Mouse (Mus musculus) forebrain, embryonic 11.5 days (tissue): ENCODE results near the gene Stx16. TPM values are rescaled to one million over a fixed set of nuclear protein-coding genes. Genes with fewer than 3 reads are reported as not detected.

Source experiments
- ATAC-seq: fragments of 200-750 bp; cut with Nextera tagmentation; replicated peaks from 2 replicates; pipeline ENCODE4 v1.8.0; 2017; ENCODE audit warnings: moderate TSS enrichment; ENCODE audit not compliant: low FRiP score
- DNase-seq: peaks from one replicate; pipeline ENCODE4 v3.0.0-alpha.2; 2017; ENCODE audit warnings: low spot score
- H3K27ac ChIP-seq: fragments of 300-500 bp; sonication (generic); 2 replicates; pipeline ENCODE4 v1.5.1; 2014; ENCODE audit warnings: low read depth, low read length
- H3K27me3 ChIP-seq: fragments of 300-500 bp; sonication (generic); 2 replicates; pipeline ENCODE4 v1.6.1; 2014; ENCODE audit warnings: mild to moderate bottlenecking, low read length, mixed read lengths; ENCODE audit not compliant: control insufficient read depth, insufficient read depth
- H3K36me3 ChIP-seq: fragments of 300-500 bp; sonication (generic); 2 replicates; pipeline ENCODE4 v1.6.1; 2014; ENCODE audit warnings: mild to moderate bottlenecking, low read length, moderate library complexity, mixed read lengths; ENCODE audit not compliant: control insufficient read depth, insufficient read depth
- H3K4me1 ChIP-seq: fragments of 300-500 bp; sonication (generic); replicated peaks from 2 replicates; pipeline ENCODE4 v1.6.1; 2014; ENCODE audit warnings: low read length, mixed read lengths; ENCODE audit not compliant: control insufficient read depth, insufficient read depth
- H3K4me2 ChIP-seq: fragments of 300-500 bp; sonication (generic); 2 replicates; pipeline ENCODE4 v1.6.1; 2014; ENCODE audit warnings: low read depth, mild to moderate bottlenecking, low read length, moderate library complexity, mixed read lengths; ENCODE audit not compliant: severe bottlenecking
- H3K4me3 ChIP-seq: fragments of 300-500 bp; sonication (generic); 2 replicates; pipeline ENCODE4 v1.5.1; 2014; ENCODE audit warnings: low read depth, low read length
- H3K9ac ChIP-seq: fragments of 300-500 bp; sonication (generic); 2 replicates; pipeline ENCODE4 v1.6.1; 2014; ENCODE audit warnings: low read length
- H3K9me3 ChIP-seq: fragments of 300-500 bp; sonication (generic); 2 replicates; pipeline ENCODE4 v1.6.1; 2016; ENCODE audit warnings: low read length, mixed read lengths; ENCODE audit not compliant: control insufficient read depth
- WGBS: fragments of 180-500 bp; shearing (Covaris S2); extraction: QIAGEN DNeasy Blood & Tissue Kit; methylation state at CpG from one replicate; pipeline ENCODE4 v1.1.7; 2014; 5-methylcytosine and 5-hydroxymethylcytosine counted together
- polyA plus RNA-seq: library from polyadenylated mRNA; unstranded; fragments of >200 nt; fragmentation: Nextera tagmentation; extraction: Ambion mirVana; gene quantifications from 2 replicates; pipeline ENCODE4 v1.2.1, GENCODE M21; 2014

The Stx16 gene
- polyA plus RNA-seq, 1 experiment from 2014 or later, result 10.7 TPM

GRCm38 (mm10) chr2:174071406-174071805 is 4.7 kb upstream of the Stx16 start:
- 91% methylated on average over 5 of the region's 5 CpGs for WGBS
- no peak for ATAC-seq
- Histone ChIP-seq H3K27ac (no peak overlapping the region), H3K4me1 (peaks cover 3% of the 10 kb centered on the region), H3K9ac (no peak overlapping the region), H3K27me3 (no peaks in the 10 kb centered on the region), H3K36me3 (no peaks in the 10 kb centered on the region), H3K4me3 (no peak overlapping the region), H3K4me2 (no peak overlapping the region), H3K9me3 (no peaks in the 10 kb centered on the region)
- DNase-seq, result no peak

- no peak for ATAC-seq
- Histone ChIP-seq H3K4me1 (peaks cover 7% of the 10 kb centered on the region), H3K27me3 (no peaks in the 10 kb centered on the region), H3K4me2 (no peak overlapping the region), H3K36me3 (no peaks in the 10 kb centered on the region), H3K9me3 (no peaks in the 10 kb centered on the region), H3K4me3 (no peak overlapping the region), H3K27ac (no peak overlapping the region), H3K9ac (no peak overlapping the region)
- DNase-seq, result no peak
- WGBS, result 72% methylated on average over 5 of the region's 5 CpGs
These were observed 2.8 kb upstream of the Stx16 start for GRCm38 (mm10) chr2:174073156-174073790.

- peak overlapping the region; percentile 78 for H3K4me2 ChIP-seq
- H3K9ac ChIP-seq, result peak overlapping the region; percentile 64
- 2% methylated on average over 8 of the region's 13 CpGs for WGBS
- peak; percentile 60 for ATAC-seq
- H3K9me3 ChIP-seq, result no peaks in the 10 kb centered on the region
- no peaks in the 10 kb centered on the region for H3K27me3 ChIP-seq
- H3K4me3 ChIP-seq, result peak overlapping the region; percentile 42
- peak; percentile 79 for DNase-seq
- no peaks in the 10 kb centered on the region for H3K36me3 ChIP-seq
- H3K27ac ChIP-seq, result peak overlapping the region; percentile 84
- H3K4me1 ChIP-seq, result peaks cover 8% of the 10 kb centered on the region
These were observed 1.5 kb upstream of the Stx16 start for GRCm38 (mm10) chr2:174074621-174075020.

GRCm38 (mm10) chr2:174075072-174075570 is 987 bp upstream of the Stx16 start:
- Histone ChIP-seq H3K27me3 (no peaks in the 10 kb centered on the region), H3K36me3 (no peaks in the 10 kb centered on the region), H3K9me3 (no peaks in the 10 kb centered on the region), H3K4me2 (peak overlapping the region; percentile 78), H3K27ac (peak overlapping the region; percentile 84), H3K4me1 (peaks cover 8% of the 10 kb centered on the region), H3K4me3 (peak overlapping the region; percentile 42), H3K9ac (peak overlapping the region; percentile 63)
- ATAC-seq, result peak; percentile 9
- DNase-seq, result peak; percentile 63
- WGBS, result under 1% methylated on average over 22 of the region's 22 CpGs

GRCm38 (mm10) chr2:174076433-174076824 is 321 bp downstream of the Stx16 start:
- Histone ChIP-seq H3K9me3 (no peaks in the 10 kb centered on the region), H3K27ac (peak overlapping the region; percentile 84), H3K9ac (peak overlapping the region; percentile 88), H3K4me1 (peaks cover 8% of the 10 kb centered on the region), H3K27me3 (no peaks in the 10 kb centered on the region), H3K4me3 (peak overlapping the region; percentile 84), H3K4me2 (peak overlapping the region; percentile 78), H3K36me3 (no peaks in the 10 kb centered on the region)
- ATAC-seq (no peak), DNase-seq (no peak)
- WGBS, result under 1% methylated on average over 22 of the region's 22 CpGs

GRCm38 (mm10) chr2:174077004-174077695 is 1.0 kb downstream of the Stx16 start:
- Histone ChIP-seq H3K27ac (peak overlapping the region; percentile 84), H3K4me2 (peak overlapping the region; percentile 78), H3K4me3 (peak overlapping the region; percentile 84), H3K4me1 (peaks cover 8% of the 10 kb centered on the region), H3K9ac (peak overlapping the region; percentile 88), H3K27me3 (no peaks in the 10 kb centered on the region), H3K9me3 (no peaks in the 10 kb centered on the region), H3K36me3 (no peaks in the 10 kb centered on the region)
- WGBS, result under 1% methylated on average over 19 of the region's 19 CpGs
- peak; percentile 61 for DNase-seq
- no peak for ATAC-seq

GRCm38 (mm10) chr2:174077776-174078338 is 1.7 kb downstream of the Stx16 start:
- H3K4me2 ChIP-seq, result peak overlapping the region; percentile 78
- DNase-seq (no peak), ATAC-seq (no peak)
- H3K9ac ChIP-seq, result peak overlapping the region; percentile 88
- H3K27me3 ChIP-seq, result no peaks in the 10 kb centered on the region
- no peak overlapping the region; the same call in 1 of the 2 replicates for H3K27ac ChIP-seq
- H3K36me3 ChIP-seq, result no peaks in the 10 kb centered on the region
- H3K9me3 ChIP-seq, result no peaks in the 10 kb centered on the region
- WGBS, result 6% methylated on average over 11 of the region's 11 CpGs
- peak overlapping the region; percentile 84 for H3K4me3 ChIP-seq
- peaks cover 8% of the 10 kb centered on the region for H3K4me1 ChIP-seq

- H3K4me2 ChIP-seq, result no peak overlapping the region
These were observed 5.7 kb downstream of the Stx16 start for GRCm38 (mm10) chr2:174081833-174082232.

More at GRCm38 (mm10) chr2:174081833-174082232, 5.7 kb downstream of the Stx16 start:
- Histone ChIP-seq H3K4me1 (peaks cover 4% of the 10 kb centered on the region; the same call in 1 of the 2 replicates), H3K4me3 (no peak overlapping the region), H3K9ac (no peak overlapping the region), H3K27ac (no peak overlapping the region), H3K36me3 (no peaks in the 10 kb centered on the region), H3K27me3 (no peaks in the 10 kb centered on the region), H3K9me3 (no peaks in the 10 kb centered on the region)
- 93% methylated on average over 5 of the region's 5 CpGs for WGBS
- no peak for ATAC-seq
- DNase-seq, result no peak
